Mouse (Mus musculus): Measurements from ENCODE around the gene Dnajc16.

Gene Dnajc16

GRCm38 (mm10) chr4:141790524-141790990 lies at the start of gene Dnajc16:
Dnajc16 (minus strand) TSS chr4:141790931.
- in situ Hi-C loops (cut with MseI, MboI) = no loop called here

GRCm38 (mm10) chr4:141834536-141835095 lies 43.9 kb upstream of the Dnajc16 start:
- in situ Hi-C loops (cut with MseI, MboI) = no loop called here

- in situ Hi-C loops (cut with MseI, MboI) = no loop called here
Observed at GRCm38 (mm10) chr4:141833911-141834310, 43.2 kb upstream of the Dnajc16 start.

- in situ Hi-C loops (cut with MseI, MboI) = no loop called here
Observed at GRCm38 (mm10) chr4:141831361-141831760, 40.6 kb upstream of the Dnajc16 start.

DNA sequence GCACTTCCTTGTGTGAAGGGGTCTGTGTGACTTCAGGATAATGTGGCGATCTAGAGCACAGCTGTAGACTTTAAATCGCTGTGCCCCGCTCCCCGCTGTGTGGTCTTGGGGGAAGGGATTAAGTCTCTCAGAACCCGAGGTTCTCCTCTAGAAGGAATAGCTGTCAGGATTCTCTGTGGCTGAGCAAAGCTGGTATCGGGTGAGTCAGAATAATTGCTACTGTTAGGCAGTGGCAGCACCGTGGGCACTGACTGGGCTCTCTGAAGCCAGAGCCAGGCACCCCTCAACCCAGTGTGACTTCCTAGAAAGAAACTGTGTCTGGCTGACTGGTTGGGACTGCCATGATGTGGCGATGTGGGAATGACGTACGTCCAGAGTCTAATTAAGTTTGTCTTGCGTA lies 39.6 kb upstream of the Dnajc16 start:
- in situ Hi-C loops (cut with MseI, MboI) = no loop called here

- in situ Hi-C loops (cut with MseI, MboI) = no loop called here
Observed at GRCm38 (mm10) chr4:141828177-141828576, 37.4 kb upstream of the Dnajc16 start.

GRCm38 (mm10) chr4:141827401-141827800 lies 36.7 kb upstream of the Dnajc16 start:
- in situ Hi-C loops (cut with MseI, MboI) = no loop called here

- in situ Hi-C loops (cut with MseI, MboI) = no loop called here
Observed at GRCm38 (mm10) chr4:141826060-141826459, 35.3 kb upstream of the Dnajc16 start, which contains the start of gene Cela2a. Cela2a (minus strand) TSS chr4:141826160.

GRCm38 (mm10) chr4:141822979-141823378 lies 32.2 kb upstream of the Dnajc16 start:
- in situ Hi-C loops (cut with MseI, MboI) = no loop called here

GRCm38 (mm10) chr4:141822089-141822488 lies 31.4 kb upstream of the Dnajc16 start:
- in situ Hi-C loops (cut with MseI, MboI) = no loop called here

GRCm38 (mm10) chr4:141821178-141821577 lies 30.4 kb upstream of the Dnajc16 start:
- in situ Hi-C loops (cut with MseI, MboI) = no loop called here

DNA sequence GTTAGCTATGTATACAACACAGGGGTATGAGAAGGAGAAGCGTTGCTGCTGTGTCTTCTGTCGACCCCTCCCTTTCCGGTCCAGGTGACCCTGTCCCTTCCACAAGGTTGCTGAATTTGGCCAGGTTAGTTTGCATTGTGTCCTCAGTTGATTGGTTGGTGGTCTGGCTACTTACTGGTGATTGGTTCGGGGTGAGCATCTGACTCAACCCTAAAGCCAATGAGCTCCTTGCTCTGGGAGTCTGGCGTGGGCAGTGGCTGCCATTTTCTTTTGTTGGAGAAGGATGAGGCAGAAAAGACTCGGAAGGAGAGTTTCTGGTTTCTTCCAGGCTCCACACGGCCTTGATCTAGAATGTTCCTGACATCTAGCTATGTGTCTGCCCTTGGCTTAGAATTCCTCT lies 28.6 kb upstream of the Dnajc16 start:
- in situ Hi-C loops (cut with MseI, MboI) = no loop called here

- in situ Hi-C loops (cut with MseI, MboI) = no loop called here
Observed at GRCm38 (mm10) chr4:141818861-141819260, 28.1 kb upstream of the Dnajc16 start.

DNA sequence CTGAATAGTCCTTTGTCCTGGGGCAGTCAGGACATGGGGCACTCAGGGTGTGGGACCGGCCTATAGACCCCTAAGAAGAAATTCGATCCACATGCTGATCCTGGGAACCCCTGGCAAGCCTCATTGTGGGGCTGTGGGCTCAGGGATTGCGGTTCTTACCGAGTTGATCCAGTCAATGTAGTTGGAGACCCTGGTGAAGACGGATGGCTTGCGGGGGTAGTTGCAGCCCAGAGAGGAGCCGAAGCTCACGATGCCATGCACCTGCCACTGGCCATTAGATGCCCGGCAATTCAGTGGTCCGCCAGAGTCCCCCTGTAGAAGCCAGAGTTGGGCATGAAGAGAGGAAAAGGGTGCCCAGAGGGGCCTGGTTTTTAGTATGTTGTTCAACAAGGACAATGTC lies 27.0 kb upstream of the Dnajc16 start:
- in situ Hi-C loops (cut with MseI, MboI) = no loop called here

DNA sequence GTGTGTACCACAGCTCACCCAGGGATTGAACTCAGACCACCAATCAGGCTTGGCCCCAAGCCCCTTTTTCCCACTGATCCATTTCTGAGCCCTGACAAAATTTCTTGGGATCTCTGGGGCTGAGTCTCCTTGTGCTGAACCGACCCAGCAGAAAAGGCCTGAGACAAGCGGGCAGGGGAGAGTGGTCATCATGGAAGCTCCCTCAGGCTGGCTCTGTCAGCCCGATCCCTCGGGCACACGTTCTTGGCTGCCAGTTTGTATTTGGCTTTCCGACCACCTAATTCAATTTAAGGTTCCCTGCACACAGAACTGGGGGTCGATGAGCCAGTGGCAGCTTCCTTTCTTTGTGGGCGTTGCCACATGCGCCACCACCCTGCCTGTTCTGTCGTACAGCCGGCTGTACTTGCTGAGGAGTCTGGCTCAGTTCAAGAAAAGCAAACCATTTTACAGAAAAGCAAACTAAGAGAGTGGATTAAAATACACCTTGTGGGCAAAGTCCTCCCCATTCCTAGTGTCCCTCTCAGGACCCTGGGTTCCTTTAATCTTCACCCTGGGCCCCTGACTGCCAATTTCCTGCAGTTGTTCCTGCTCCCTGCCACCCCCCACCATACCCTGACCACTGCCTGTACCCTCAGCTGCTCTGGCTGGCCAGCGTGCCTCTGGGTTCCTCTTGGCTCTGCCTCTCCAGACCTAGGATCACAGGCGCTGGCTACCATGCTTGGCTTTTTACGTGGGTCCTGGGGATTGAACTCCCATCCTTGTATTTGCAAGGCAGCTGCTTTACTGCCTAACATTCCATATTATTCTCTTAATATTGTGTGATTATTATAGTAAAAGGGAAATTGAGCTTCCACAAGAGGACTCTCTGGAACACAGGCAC lies 26.3 kb upstream of the Dnajc16 start:
- in situ Hi-C loops (cut with MseI, MboI) = no loop called here

DNA sequence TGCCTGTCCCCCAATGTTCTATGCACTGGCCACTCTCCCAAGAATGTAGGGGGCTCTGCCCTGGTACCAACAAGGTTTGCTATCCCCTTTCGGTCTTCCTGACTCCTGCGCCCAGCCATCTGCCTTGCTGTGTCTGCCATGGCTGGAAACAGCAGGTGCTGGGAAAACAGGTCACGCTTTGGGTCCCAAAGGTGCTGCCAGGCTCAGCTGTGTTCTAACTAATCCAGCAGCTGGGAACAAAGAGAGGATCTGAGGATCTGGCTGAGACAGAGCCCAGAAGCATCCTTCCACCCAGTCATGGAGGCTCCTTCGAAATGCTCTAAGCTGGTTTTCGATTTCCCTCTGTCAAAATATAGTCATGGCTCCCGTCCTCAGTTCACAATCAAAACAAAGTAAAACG lies 25.5 kb upstream of the Dnajc16 start:
- in situ Hi-C loops (cut with MseI, MboI) = no loop called here

DNA sequence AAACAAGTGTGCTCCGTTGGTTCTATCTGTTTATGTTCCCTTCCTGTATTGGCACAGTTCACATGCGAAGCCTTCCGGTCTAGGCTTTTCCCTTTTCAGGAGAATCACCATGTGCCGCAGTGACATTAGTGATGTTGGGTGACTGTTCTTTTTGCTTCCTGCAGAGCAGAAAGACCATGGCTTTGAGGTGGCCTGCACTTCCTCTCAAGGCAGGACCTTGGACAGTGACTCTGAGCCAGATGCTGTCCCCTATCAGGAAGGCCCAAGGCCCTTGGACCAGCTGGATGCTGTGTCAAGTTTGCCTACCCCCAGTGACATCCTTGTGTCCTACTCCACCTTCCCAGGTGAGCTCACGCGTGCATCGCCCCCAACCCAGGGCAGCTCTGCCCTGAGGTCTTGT lies 20.6 kb upstream of the Dnajc16 start:
- in situ Hi-C loops (cut with MseI, MboI) = no loop called here

DNA sequence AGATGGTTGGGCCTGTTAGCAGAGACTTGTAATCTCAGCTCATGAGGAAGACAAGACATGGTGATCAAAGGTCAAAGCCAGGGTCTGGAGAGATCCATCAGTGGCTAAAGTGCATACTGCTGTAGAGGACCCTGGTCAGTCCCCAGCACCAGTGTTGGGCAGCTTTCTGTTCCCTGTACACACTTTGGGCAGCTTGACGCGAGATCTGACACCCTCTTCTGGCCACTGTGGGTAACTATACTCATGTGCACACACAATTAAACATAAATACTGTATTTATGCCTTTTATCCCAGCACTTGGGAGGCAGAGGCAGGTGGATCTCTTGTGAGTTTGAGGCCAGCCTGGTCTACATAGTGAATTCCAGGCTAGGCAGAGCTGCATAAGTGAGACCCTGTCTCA lies 20.2 kb upstream of the Dnajc16 start:
- in situ Hi-C loops (cut with MseI, MboI) = no loop called here

DNA sequence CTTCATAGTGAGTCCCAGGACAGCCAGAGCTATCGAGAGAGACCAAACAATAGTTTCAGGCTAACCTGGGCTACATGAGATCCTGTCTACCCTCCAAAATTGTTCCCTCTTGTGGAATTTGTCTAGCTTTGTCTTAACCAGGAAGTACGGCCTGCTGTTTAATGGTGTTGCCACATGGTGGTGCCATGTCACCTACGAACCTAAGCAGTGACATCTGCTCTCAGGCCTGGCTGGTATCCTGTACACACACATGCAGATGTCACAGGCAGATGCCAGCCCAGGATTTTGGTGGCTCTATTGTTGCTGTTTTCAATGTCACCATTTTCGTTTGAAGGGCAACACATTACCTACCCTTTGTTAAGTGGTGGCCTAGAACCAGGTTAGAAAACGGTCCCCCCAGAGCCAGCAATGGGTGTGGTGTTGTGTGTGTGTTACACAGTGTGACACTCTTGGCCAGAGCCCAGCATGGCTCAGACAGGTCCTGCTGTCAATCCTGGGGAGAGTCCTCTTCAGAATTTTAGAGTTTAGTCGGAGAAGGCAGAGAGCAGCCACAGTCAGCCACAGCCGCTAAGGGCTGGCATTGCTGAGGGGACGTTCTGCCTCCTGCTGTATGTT lies 19.2 kb upstream of the Dnajc16 start:
- in situ Hi-C loops (cut with MseI, MboI) = no loop called here

DNA sequence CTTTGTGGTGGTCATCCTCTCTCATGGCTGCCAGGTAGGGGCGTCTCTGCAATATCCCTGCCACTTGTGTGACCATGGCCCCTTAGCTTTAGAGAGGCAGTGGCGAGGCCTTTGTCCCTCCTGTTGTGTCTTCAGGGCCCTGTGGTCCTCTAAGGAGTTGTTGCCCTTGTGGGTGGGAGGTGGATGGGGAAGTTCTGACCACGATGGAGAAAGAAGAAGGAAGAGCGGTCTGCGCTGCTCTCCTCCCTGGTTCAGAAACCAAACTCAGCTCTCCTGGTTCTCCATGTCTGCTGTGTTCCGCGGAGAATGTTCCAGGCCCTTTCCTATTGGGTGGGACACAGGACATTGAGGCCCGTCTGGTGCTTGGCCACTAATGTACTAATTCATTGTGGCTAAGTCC lies 15.2 kb upstream of the Dnajc16 start:
- in situ Hi-C loops (cut with MseI, MboI) = no loop called here

DNA sequence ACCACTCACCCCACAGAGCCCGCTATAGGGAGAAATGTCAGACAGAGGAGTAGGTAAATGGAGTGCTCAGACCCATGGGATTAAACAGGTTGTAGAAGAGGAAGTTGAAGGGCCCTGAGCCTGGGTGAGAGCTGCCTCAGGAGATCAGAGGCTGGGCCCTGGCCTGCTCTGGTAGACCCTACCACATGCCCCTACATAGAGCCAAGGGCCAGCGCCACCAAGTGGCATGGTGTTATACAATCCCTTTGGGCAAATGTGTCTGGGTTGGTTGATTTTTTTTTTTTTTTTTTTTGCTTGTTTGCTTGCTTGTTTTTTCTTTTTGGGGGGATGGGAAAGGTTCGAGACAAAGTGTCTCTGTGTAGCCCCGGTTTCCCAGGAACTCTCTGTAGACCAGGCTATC lies 13.4 kb upstream of the Dnajc16 start:
- in situ Hi-C loops (cut with MseI, MboI) = no loop called here

DNA sequence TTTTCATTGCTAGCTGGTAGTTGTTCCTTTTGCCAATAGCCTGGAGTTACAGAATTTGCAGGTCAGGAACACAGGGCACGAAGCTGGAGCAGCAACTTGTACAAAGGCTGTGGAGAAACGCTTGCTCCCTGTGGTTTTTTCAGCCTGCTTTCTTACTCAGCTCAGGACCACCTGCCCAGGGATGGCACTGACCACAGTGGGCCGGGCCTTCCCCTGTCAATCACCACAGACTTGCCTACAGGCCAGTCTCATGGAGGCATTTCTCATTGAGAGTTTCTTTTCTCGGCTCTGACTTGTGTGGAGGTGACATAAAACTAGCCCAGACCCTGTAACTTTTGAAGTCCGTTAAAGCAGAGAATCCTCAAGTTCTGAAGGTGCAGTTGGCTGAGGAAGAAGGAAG lies 6.8 kb upstream of the Dnajc16 start:
- in situ Hi-C loops (cut with MseI, MboI) = no loop called here

- in situ Hi-C loops (cut with MseI, MboI) = no loop called here
Observed at GRCm38 (mm10) chr4:141796954-141797353, 6.2 kb upstream of the Dnajc16 start.

All from mouse trophoblast stem cell (cell line).